Mouse (Mus musculus): ENCODE measurements around the gene Leap2. TPM values are rescaled to one million over a fixed set of nuclear protein-coding genes. Genes with fewer than 3 reads are reported as not detected.

Gene Leap2
- not detected in 2 replicates for polyA plus RNA-seq (2012; rRNA removed)

GRCm38 (mm10) chr11:53423036-53423435 is at the start of gene Leap2:
Leap2 (minus strand) TSS chr11:53423170.
- Histone ChIP-seq H3K4me3 (replicated peaks; ENCODE audit: insufficient read depth, low read depth, low read length) (no peak within 1 kb of the TSS), H3K27me3 (ENCODE audit: control insufficient read depth, insufficient read depth, low read length) (no peaks in the 10 kb centered on the region), H3K27ac (ENCODE audit: insufficient read depth, low read length) (no peak within 1 kb of the TSS), H3K4me1 (ENCODE audit: control insufficient read depth, insufficient read depth, low read length) (peaks cover 3% of the 10 kb centered on the region; the same call in 1 of the 2 replicates)
- no peak for DNase-seq
- 86% methylated on average over 4 of the region's 4 CpGs for WGBS
- no peak for TF ChIP-seq CTCF (IDR thresholded peaks at IDR 0.05; ENCODE audit: borderline replicate concordance, insufficient read depth, low read depth, low read length)
- no peak for TF ChIP-seq POLR2A (IDR thresholded peaks at IDR 0.05; ENCODE audit: borderline replicate concordance, insufficient read depth, low read length)

- Histone ChIP-seq H3K27me3 (ENCODE audit: control insufficient read depth, insufficient read depth, low read length) (no peaks in the 10 kb centered on the region), H3K27ac (ENCODE audit: insufficient read depth, low read length) (no peak overlapping the region), H3K4me3 (replicated peaks; ENCODE audit: insufficient read depth, low read depth, low read length) (no peak overlapping the region), H3K4me1 (ENCODE audit: control insufficient read depth, insufficient read depth, low read length) (peaks cover 7% of the 10 kb centered on the region; the same call in 1 of the 2 replicates)
- WGBS, result 91% methylated on average over 3 of the region's 3 CpGs
- DNase-seq, result no peak
- no peak for TF ChIP-seq POLR2A (IDR thresholded peaks at IDR 0.05; ENCODE audit: borderline replicate concordance, insufficient read depth, low read length)
- TF ChIP-seq CTCF (IDR thresholded peaks at IDR 0.05; ENCODE audit: borderline replicate concordance, insufficient read depth, low read depth, low read length), result peak; percentile 36; the same call in 1 of the 2 replicates
Measured at GRCm38 (mm10) chr11:53472709-53473108, 49.7 kb upstream of the Leap2 start.

GRCm38 (mm10) chr11:53469968-53470695 is 47.2 kb upstream of the Leap2 start, which contains the start of gene Gm9837:
Gm9837 (minus strand) TSS chr11:53470479.
- Histone ChIP-seq H3K4me3 (replicated peaks; ENCODE audit: insufficient read depth, low read depth, low read length) (peak within 1 kb of the TSS; percentile 43), H3K27ac (ENCODE audit: insufficient read depth, low read length) (peak within 1 kb of the TSS; percentile 83), H3K27me3 (ENCODE audit: control insufficient read depth, insufficient read depth, low read length) (no peaks in the 10 kb centered on the region), H3K4me1 (ENCODE audit: control insufficient read depth, insufficient read depth, low read length) (peaks cover 10% of the 10 kb centered on the region; the same call in 1 of the 2 replicates)
- WGBS, result 5% methylated on average over 29 of the region's 29 CpGs
- TF ChIP-seq POLR2A (IDR thresholded peaks at IDR 0.05; ENCODE audit: borderline replicate concordance, insufficient read depth, low read length), result no peak
- TF ChIP-seq CTCF (IDR thresholded peaks at IDR 0.05; ENCODE audit: borderline replicate concordance, insufficient read depth, low read depth, low read length), result peak; percentile 97
- DNase-seq, result peak; percentile 92 to 96

- peak overlapping the region; percentile 5; the same call in 1 of the 2 replicates for H3K27ac ChIP-seq (ENCODE audit: insufficient read depth, low read length)
- WGBS, result 31% methylated on average over 16 of the region's 16 CpGs
- no peaks in the 10 kb centered on the region for H3K27me3 ChIP-seq (ENCODE audit: control insufficient read depth, insufficient read depth, low read length)
- H3K4me1 ChIP-seq (ENCODE audit: control insufficient read depth, insufficient read depth, low read length), result peaks cover 10% of the 10 kb centered on the region; the same call in 1 of the 2 replicates
- H3K4me3 ChIP-seq (replicated peaks; ENCODE audit: insufficient read depth, low read depth, low read length), result peak overlapping the region; percentile 43
- DNase-seq, result no peak
- TF ChIP-seq POLR2A (IDR thresholded peaks at IDR 0.05; ENCODE audit: borderline replicate concordance, insufficient read depth, low read length), result no peak
- no peak for TF ChIP-seq CTCF (IDR thresholded peaks at IDR 0.05; ENCODE audit: borderline replicate concordance, insufficient read depth, low read depth, low read length)
Measured at GRCm38 (mm10) chr11:53469294-53469967, 46.5 kb upstream of the Leap2 start.

GRCm38 (mm10) chr11:53466231-53466971 is 43.4 kb upstream of the Leap2 start:
- Histone ChIP-seq H3K4me3 (replicated peaks; ENCODE audit: insufficient read depth, low read depth, low read length) (peak overlapping the region; percentile 76), H3K4me1 (ENCODE audit: control insufficient read depth, insufficient read depth, low read length) (peaks cover 10% of the 10 kb centered on the region; the same call in 1 of the 2 replicates), H3K27ac (ENCODE audit: insufficient read depth, low read length) (peak overlapping the region; percentile 63), H3K27me3 (ENCODE audit: control insufficient read depth, insufficient read depth, low read length) (no peaks in the 10 kb centered on the region)
- TF ChIP-seq POLR2A (IDR thresholded peaks at IDR 0.05; ENCODE audit: borderline replicate concordance, insufficient read depth, low read length) (peak; percentile 51; the same call in 1 of the 2 replicates), CTCF (IDR thresholded peaks at IDR 0.05; ENCODE audit: borderline replicate concordance, insufficient read depth, low read depth, low read length) (peak; percentile 79)
- peak; percentile 87 to 92 for DNase-seq
- WGBS, result 6% methylated on average over 40 of the region's 40 CpGs

GRCm38 (mm10) chr11:53463551-53464424 is 40.8 kb upstream of the Leap2 start:
- H3K27me3 ChIP-seq (ENCODE audit: control insufficient read depth, insufficient read depth, low read length), result no peaks in the 10 kb centered on the region
- WGBS, result 10% methylated on average over 55 of the region's 55 CpGs
- no peak overlapping the region for H3K27ac ChIP-seq (ENCODE audit: insufficient read depth, low read length)
- TF ChIP-seq CTCF (IDR thresholded peaks at IDR 0.05; ENCODE audit: borderline replicate concordance, insufficient read depth, low read depth, low read length) (no peak), POLR2A (IDR thresholded peaks at IDR 0.05; ENCODE audit: borderline replicate concordance, insufficient read depth, low read length) (no peak)
- peak overlapping the region; percentile 40 for H3K4me3 ChIP-seq (replicated peaks; ENCODE audit: insufficient read depth, low read depth, low read length)
- peak in 1 of 2 experiments; percentile 33 for DNase-seq
- peaks cover 4% of the 10 kb centered on the region; the same call in 1 of the 2 replicates for H3K4me1 ChIP-seq (ENCODE audit: control insufficient read depth, insufficient read depth, low read length)
